Mouse (Mus musculus) midbrain, embryonic 10.5 days (tissue): ENCODE data around the gene Efr3b. TPM values are rescaled to one million over a fixed set of nuclear protein-coding genes. Genes with fewer than 3 reads are reported as not detected.

Experiments used
- DNase-seq: peaks from one replicate; pipeline ENCODE4 v3.0.0-alpha.2; 2017; ENCODE audit warnings: low spot score
- H3K27ac ChIP-seq: fragments of 300-500 bp; sonication (generic); replicated peaks from 2 replicates; pipeline ENCODE4 v1.5.1; 2016; ENCODE audit warnings: mild to moderate bottlenecking
- H3K27me3 ChIP-seq: fragments of 300-500 bp; sonication (generic); 2 replicates; pipeline ENCODE4 v1.6.1; 2016; ENCODE audit warnings: low read depth, mild to moderate bottlenecking; ENCODE audit not compliant: poor library complexity, severe bottlenecking
- H3K36me3 ChIP-seq: fragments of 300-500 bp; sonication (generic); 2 replicates; pipeline ENCODE4 v1.6.1; 2016; ENCODE audit warnings: mild to moderate bottlenecking, moderate library complexity
- H3K4me1 ChIP-seq: fragments of 300-500 bp; sonication (generic); 2 replicates; pipeline ENCODE4 v1.6.1; 2016
- H3K4me3 ChIP-seq: fragments of 300-500 bp; sonication (generic); 2 replicates; pipeline ENCODE4 v1.5.1; 2016; ENCODE audit warnings: mild to moderate bottlenecking, moderate library complexity
- H3K9me3 ChIP-seq: fragments of 300-500 bp; sonication (generic); replicated peaks from 2 replicates; pipeline ENCODE4 v1.6.1; 2016; ENCODE audit warnings: mild to moderate bottlenecking
- WGBS: fragments of 180-500 bp; shearing (Covaris S2); methylation state at CpG from one replicate; pipeline ENCODE4 v1.1.7; 2016; 5-methylcytosine and 5-hydroxymethylcytosine counted together
- polyA plus RNA-seq: library from polyadenylated mRNA; unstranded; fragments of >200 nt; fragmentation: Nextera tagmentation; extraction: Ambion mirVana; gene quantifications from 2 replicates; pipeline ENCODE4 v1.2.1, GENCODE M21; 2016

Gene Efr3b
- polyA plus RNA-seq, 1 experiment from 2014 or later = 8.4 TPM

- Histone ChIP-seq H3K4me1 (peaks cover 30% of the 10 kb centered on the region), H3K27me3 (no peaks in the 10 kb centered on the region), H3K27ac (peak overlapping the region; percentile 63; the same call in 1 of the 2 replicates), H3K4me3 (no peak overlapping the region), H3K36me3 (no peaks in the 10 kb centered on the region), H3K9me3 (no peaks in the 10 kb centered on the region)
- no peak for DNase-seq
- WGBS = 26% methylated on average over 14 of the region's 14 CpGs
These were observed 120.9 kb downstream of the Efr3b start for GRCm38 (mm10) chr12:3917668-3918341.

GRCm38 (mm10) chr12:3915852-3916251 lies 122.9 kb downstream of the Efr3b start:
- WGBS = 87% methylated on average over 3 of the region's 3 CpGs
- DNase-seq = no peak
- Histone ChIP-seq H3K4me1 (peaks cover 21% of the 10 kb centered on the region), H3K4me3 (no peak overlapping the region), H3K27me3 (no peaks in the 10 kb centered on the region), H3K9me3 (no peaks in the 10 kb centered on the region), H3K27ac (no peak overlapping the region), H3K36me3 (no peaks in the 10 kb centered on the region)

Other genes with a start within 250 kb of the Efr3b start
- 92.2 and 115 TPM in 2 replicates for gene Dnmt3a, start 232.9 kb downstream of the Efr3b start, polyA plus RNA-seq
- gene Pomc, start 84.0 kb downstream of the Efr3b start, polyA plus RNA-seq = 7.8 and 8.2 TPM in 2 replicates
- 11.6 and 13.6 TPM in 2 replicates for gene Dnajc27, start 43.7 kb upstream of the Efr3b start, polyA plus RNA-seq
- gene Adcy3, start 94.2 kb upstream of the Efr3b start, polyA plus RNA-seq = 4.6 and 4.8 TPM in 2 replicates
- gene Ptrhd1, start 195.1 kb upstream of the Efr3b start, polyA plus RNA-seq = 5.9 and 6.2 TPM in 2 replicates
- 21.6 and 23.5 TPM in 2 replicates for gene Cenpo, start 195.4 kb upstream of the Efr3b start, polyA plus RNA-seq